Mouse (Mus musculus) myocyte (in vitro differentiated cells): ENCODE results near the gene Spdef. TPM values are rescaled to one million over a fixed set of nuclear protein-coding genes. Genes with fewer than 3 reads are reported as not detected.

ENCODE experiments used
- H3K27me3 ChIP-seq: one replicate; pipeline ENCODE4 v1.6.1; 2011; ENCODE audit not compliant: control insufficient read depth, insufficient read depth, insufficient read length
- H3K36me3 ChIP-seq: one replicate; pipeline ENCODE4 v1.6.1; 2011; ENCODE audit not compliant: control insufficient read depth, insufficient read depth
- H3K4me2 ChIP-seq: one replicate; pipeline ENCODE4 v1.6.1; 2011; ENCODE audit warnings: low read depth, control low read depth
- H3K4me3 ChIP-seq: one replicate; pipeline ENCODE4 v1.5.1; 2011; ENCODE audit warnings: mild to moderate bottlenecking, control low read depth, moderate library complexity
- H3K79me2 ChIP-seq: one replicate; pipeline ENCODE4 v1.6.1; 2011; ENCODE audit not compliant: control insufficient read depth, insufficient read depth
- H3ac ChIP-seq: one replicate; pipeline ENCODE4 v1.6.1; 2011; ENCODE audit not compliant: control insufficient read depth, insufficient read length
- CEBPB ChIP-seq: IDR thresholded peaks from 2 replicates; pipeline ENCODE4 v1.6.1; 2011; ENCODE audit warnings: mild to moderate bottlenecking, moderate library complexity; ENCODE audit not compliant: poor library complexity, insufficient read depth, severe bottlenecking
- E2F4 ChIP-seq: IDR thresholded peaks from one replicate; pipeline ENCODE4 v1.6.1; 2011; ENCODE audit warnings: mild to moderate bottlenecking, control low read depth, moderate library complexity; ENCODE audit not compliant: insufficient read depth
- MAX ChIP-seq: IDR thresholded peaks from one replicate; pipeline ENCODE4 v1.6.1; 2011; ENCODE audit warnings: low read depth, mild to moderate bottlenecking, control low read depth
- MYOD1 ChIP-seq, 3 experiments: IDR thresholded peaks; one replicate each; pipeline ENCODE4 v1.6.1; 2011; ENCODE audit warnings: control low read depth in 2 of 3, low read depth in 2 of 3, mild to moderate bottlenecking in 2 of 3, moderate library complexity in 1 of 3; ENCODE audit not compliant: insufficient read length in 2 of 3, control insufficient read depth in 1 of 3
- MYOG ChIP-seq, 3 experiments: IDR thresholded peaks; one replicate each; pipeline ENCODE4 v1.6.1; 2011; ENCODE audit warnings: control low read depth in 2 of 3, low read depth in 2 of 3, mild to moderate bottlenecking in 2 of 3; ENCODE audit not compliant: insufficient read length in 2 of 3, control insufficient read depth in 1 of 3, insufficient read depth in 1 of 3
- POLR2A ChIP-seq: IDR thresholded peaks from one replicate; pipeline ENCODE4 v1.6.1; 2011; ENCODE audit warnings: low read depth, mild to moderate bottlenecking, control low read depth, moderate library complexity; ENCODE audit not compliant: insufficient read length
- POLR2AphosphoS2 ChIP-seq: IDR thresholded peaks from one replicate; pipeline ENCODE4 v1.6.1; 2011; ENCODE audit warnings: low read depth, control low read depth; ENCODE audit not compliant: insufficient read length
- REST ChIP-seq: IDR thresholded peaks from one replicate; pipeline ENCODE4 v1.6.1; 2011; ENCODE audit warnings: mild to moderate bottlenecking, control low read depth, moderate library complexity; ENCODE audit not compliant: insufficient read depth, insufficient read length
- SRF ChIP-seq: IDR thresholded peaks from one replicate; pipeline ENCODE4 v1.6.1; 2011; ENCODE audit warnings: low read depth; ENCODE audit not compliant: control insufficient read depth, insufficient read length
- TCF12 ChIP-seq: IDR thresholded peaks from one replicate; pipeline ENCODE4 v1.6.1; 2011; ENCODE audit warnings: mild to moderate bottlenecking, control low read depth; ENCODE audit not compliant: poor library complexity, insufficient read depth, severe bottlenecking
- TCF3 ChIP-seq: IDR thresholded peaks from one replicate; pipeline ENCODE4 v1.6.1; 2011; ENCODE audit warnings: low read depth, control low read depth; ENCODE audit not compliant: insufficient read length
- USF1 ChIP-seq: IDR thresholded peaks from one replicate; pipeline ENCODE4 v1.6.1; 2011; ENCODE audit warnings: low read depth, mild to moderate bottlenecking, control low read depth, moderate library complexity
- polyA plus RNA-seq: library from polyadenylated mRNA; unstranded; fragments of >200 nt; fragmentation: generic; extraction: Trizol; gene quantifications from one replicate; pipeline ENCODE4 v1.2.1, GENCODE M21; 2012; ENCODE audit warnings: missing spikeins

The Spdef gene
- polyA plus RNA-seq, 1 experiment: 0.05 TPM

- peak overlapping the region; percentile 45 for H3K4me2 ChIP-seq
- H3K79me2 ChIP-seq: no peaks in the 10 kb centered on the region
- TF ChIP-seq TCF3 (no peak), MAX (no peak), SRF (no peak), MYOD1 (IDR thresholded peaks at IDR 0.05; ENCODE audit: control insufficient read depth in 1 of 3, insufficient read length in 2 of 3, low read depth in 2 of 3) (no peak), CEBPB (no peak), REST (no peak), POLR2A (no peak), USF1 (no peak), E2F4 (no peak), TCF12 (no peak), MYOG (IDR thresholded peaks at IDR 0.05; ENCODE audit: control insufficient read depth in 1 of 3, insufficient read depth in 1 of 3, insufficient read length in 2 of 3, low read depth in 2 of 3) (no peak)
- H3K27me3 ChIP-seq: peaks cover 37% of the 10 kb centered on the region
- no peak overlapping the region for H3K4me3 ChIP-seq
- no peaks in the 10 kb centered on the region for H3K36me3 ChIP-seq
- H3ac ChIP-seq: no peak overlapping the region
Measured at GRCm38 (mm10) chr17:27686395-27686794, 42.4 kb downstream of the Spdef start.

DNA sequence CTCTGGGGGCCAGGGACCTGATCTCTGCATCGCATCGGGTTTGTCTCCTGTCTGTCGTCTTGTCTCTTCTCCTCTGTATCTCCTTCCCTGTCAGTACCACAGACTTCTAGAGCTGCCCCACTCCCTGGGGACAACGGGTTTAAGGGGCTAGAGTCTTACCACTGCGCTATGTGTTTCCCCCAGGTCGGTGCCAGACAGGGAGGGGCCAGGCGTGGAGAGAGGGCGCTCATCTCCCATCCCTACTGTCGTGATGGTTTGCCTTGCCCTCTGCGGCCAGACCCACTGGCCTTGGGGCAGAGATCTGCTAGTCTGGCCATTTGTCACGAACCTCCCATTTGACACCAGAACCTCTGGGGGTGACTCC, 43.2 kb downstream of the Spdef start:
- H3K27me3 ChIP-seq: peaks cover 37% of the 10 kb centered on the region
- H3K4me3 ChIP-seq: no peak overlapping the region
- TF ChIP-seq E2F4: no peak
- TF ChIP-seq USF1: no peak
- no peak for TF ChIP-seq TCF12
- TF ChIP-seq SRF: no peak
- TF ChIP-seq TCF3: no peak
- TF ChIP-seq POLR2AphosphoS2: no peak
- no peak for TF ChIP-seq REST
- no peak for TF ChIP-seq CEBPB
- no peak for TF ChIP-seq MYOD1 (IDR thresholded peaks at IDR 0.05; ENCODE audit: control insufficient read depth in 1 of 3, insufficient read length in 2 of 3, low read depth in 2 of 3)
- TF ChIP-seq POLR2A: no peak
- TF ChIP-seq MAX: no peak
- no peak for TF ChIP-seq MYOG (IDR thresholded peaks at IDR 0.05; ENCODE audit: control insufficient read depth in 1 of 3, insufficient read depth in 1 of 3, insufficient read length in 2 of 3, low read depth in 2 of 3)

DNA sequence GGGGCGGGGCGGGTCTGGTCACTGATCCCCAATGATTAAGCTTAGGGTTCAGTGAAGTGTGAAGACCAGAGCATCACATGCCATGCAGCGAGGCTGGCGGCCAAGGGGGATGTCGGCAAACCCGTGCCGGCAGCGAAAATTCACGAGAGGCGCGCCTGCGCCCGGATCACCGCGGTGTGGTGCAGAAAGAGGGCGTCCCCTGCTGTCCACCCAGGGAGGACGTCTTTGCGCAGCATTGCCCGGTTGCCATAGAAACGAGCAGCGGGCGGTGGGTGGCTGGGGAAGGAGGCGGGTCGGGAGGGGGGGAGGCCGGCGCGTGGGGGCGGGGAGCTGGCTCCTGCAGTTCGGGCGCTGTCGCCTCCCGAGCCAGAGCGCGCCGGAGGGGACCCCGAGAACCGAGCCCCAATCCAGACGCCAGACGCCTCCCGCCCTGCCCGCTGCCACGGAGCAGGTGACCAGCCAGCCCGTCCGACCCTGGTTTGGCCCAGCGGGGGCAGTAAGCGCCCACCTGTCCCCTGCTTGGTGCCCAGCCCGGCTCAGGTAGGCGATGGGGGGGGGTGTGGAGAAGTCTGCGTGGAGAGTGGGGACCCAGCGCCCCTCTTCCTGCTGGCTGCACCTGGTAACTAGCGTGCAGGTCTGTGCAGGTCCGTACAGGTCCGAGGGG, 43.7 kb downstream of the Spdef start:
- TF ChIP-seq POLR2A (no peak), MAX (no peak)
- H3K4me3 ChIP-seq: no peak overlapping the region
- peaks cover 37% of the 10 kb centered on the region for H3K27me3 ChIP-seq
- H3ac ChIP-seq: no peak overlapping the region
- H3K79me2 ChIP-seq: no peaks in the 10 kb centered on the region
- no peak overlapping the region for H3K4me2 ChIP-seq
- no peaks in the 10 kb centered on the region for H3K36me3 ChIP-seq

More for the DNA sequence above, 43.2 kb downstream of the Spdef start:
- H3K79me2 ChIP-seq: no peaks in the 10 kb centered on the region
- H3K36me3 ChIP-seq: no peaks in the 10 kb centered on the region
- H3ac ChIP-seq: no peak overlapping the region
- H3K4me2 ChIP-seq: no peak overlapping the region

- Histone ChIP-seq H3ac (no peak overlapping the region), H3K27me3 (peaks cover 11% of the 10 kb centered on the region), H3K4me3 (no peak overlapping the region), H3K79me2 (no peaks in the 10 kb centered on the region), H3K4me2 (no peak overlapping the region), H3K36me3 (no peaks in the 10 kb centered on the region)
- TF ChIP-seq MYOD1 (IDR thresholded peaks at IDR 0.05; ENCODE audit: control insufficient read depth in 1 of 3, insufficient read length in 2 of 3, low read depth in 2 of 3) (peak in 1 of 3 experiments; percentile 90), MYOG (IDR thresholded peaks at IDR 0.05; ENCODE audit: control insufficient read depth in 1 of 3, insufficient read depth in 1 of 3, insufficient read length in 2 of 3, low read depth in 2 of 3) (peak in 2 of 3 experiments; percentile 9 to 66), CEBPB (no peak)
Measured at GRCm38 (mm10) chr17:27678924-27679813, 49.6 kb downstream of the Spdef start.

DNA sequence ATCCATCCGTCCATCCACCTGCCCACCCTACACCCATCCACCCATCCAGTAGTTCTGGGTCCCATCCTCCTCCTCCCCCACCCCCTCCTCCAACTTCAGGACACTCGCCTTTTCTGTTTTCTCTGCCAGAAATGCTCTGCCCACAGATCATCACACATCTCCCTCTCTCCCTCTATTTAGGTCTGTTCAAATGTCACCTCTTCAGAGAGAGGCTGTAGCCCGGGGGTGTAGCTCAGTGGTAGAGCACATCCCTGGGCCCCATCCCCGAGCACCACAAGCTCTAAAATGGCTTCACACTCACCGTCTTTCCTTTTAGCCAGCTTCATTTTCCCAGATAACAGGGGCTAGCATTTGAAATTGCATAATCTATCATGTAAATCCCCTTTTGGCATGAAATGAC, 51.0 kb downstream of the Spdef start:
- no peak overlapping the region for H3K4me2 ChIP-seq
- TF ChIP-seq USF1: no peak
- TF ChIP-seq MYOG (IDR thresholded peaks at IDR 0.05; ENCODE audit: control insufficient read depth in 1 of 3, insufficient read depth in 1 of 3, insufficient read length in 2 of 3, low read depth in 2 of 3): no peak
- no peak for TF ChIP-seq SRF
- no peak for TF ChIP-seq MYOD1 (IDR thresholded peaks at IDR 0.05; ENCODE audit: control insufficient read depth in 1 of 3, insufficient read length in 2 of 3, low read depth in 2 of 3)
- no peak for TF ChIP-seq REST
- H3ac ChIP-seq: no peak overlapping the region

More for the DNA sequence above, 51.0 kb downstream of the Spdef start:
- H3K4me3 ChIP-seq: no peak overlapping the region
- no peaks in the 10 kb centered on the region for H3K79me2 ChIP-seq
- peaks cover 3% of the 10 kb centered on the region for H3K27me3 ChIP-seq
- H3K36me3 ChIP-seq: no peaks in the 10 kb centered on the region
